Mouse (Mus musculus) embryo, embryonic 9.5 days (tissue): ENCODE measurements around the gene Tenm2.

Source experiments
- DNase-seq: peaks from one replicate; pipeline ENCODE4 v3.0.0-alpha.2; 2017; ENCODE audit errors: extremely low spot score

Gene Tenm2

GRCm38 (mm10) chr11:36053457-36053856, 1182.3 kb downstream of the Tenm2 start:
- DNase-seq: no peak

- DNase-seq: no peak
These were observed 1183.2 kb downstream of the Tenm2 start for GRCm38 (mm10) chr11:36052598-36052997.

GRCm38 (mm10) chr11:36052091-36052490, 1183.7 kb downstream of the Tenm2 start:
- no peak for DNase-seq

- DNase-seq: no peak
These were observed 1186.2 kb downstream of the Tenm2 start for GRCm38 (mm10) chr11:36049547-36049946.

- DNase-seq: peak; percentile 84
These were observed 1190.0 kb downstream of the Tenm2 start for GRCm38 (mm10) chr11:36045681-36046276.

GRCm38 (mm10) chr11:36041411-36041810, 1194.4 kb downstream of the Tenm2 start:
- no peak for DNase-seq

- DNase-seq: no peak
These were observed 1195.1 kb downstream of the Tenm2 start for GRCm38 (mm10) chr11:36040508-36041233.

- no peak for DNase-seq
These were observed 1195.9 kb downstream of the Tenm2 start for GRCm38 (mm10) chr11:36039825-36040224.

- DNase-seq: no peak
These were observed 1197.4 kb downstream of the Tenm2 start for GRCm38 (mm10) chr11:36038386-36038785.

GRCm38 (mm10) chr11:36037311-36037710, 1198.5 kb downstream of the Tenm2 start:
- no peak for DNase-seq

- DNase-seq: no peak
These were observed 1199.6 kb downstream of the Tenm2 start for GRCm38 (mm10) chr11:36036061-36036695.

GRCm38 (mm10) chr11:36031751-36032150, 1204.0 kb downstream of the Tenm2 start:
- DNase-seq: no peak

GRCm38 (mm10) chr11:36020009-36020408, 1215.8 kb downstream of the Tenm2 start:
- no peak for DNase-seq

GRCm38 (mm10) chr11:36013179-36013578, 1222.6 kb downstream of the Tenm2 start:
- no peak for DNase-seq

GRCm38 (mm10) chr11:36009281-36010208, 1226.2 kb downstream of the Tenm2 start:
- DNase-seq: no peak

- DNase-seq: no peak
These were observed 1232.9 kb downstream of the Tenm2 start for GRCm38 (mm10) chr11:36002900-36003299.

- peak; percentile 92 for DNase-seq
These were observed 1234.3 kb downstream of the Tenm2 start for GRCm38 (mm10) chr11:36001282-36001970.

- no peak for DNase-seq
These were observed 1235.0 kb downstream of the Tenm2 start for GRCm38 (mm10) chr11:36000585-36001281.

- no peak for DNase-seq
These were observed 1235.7 kb downstream of the Tenm2 start for GRCm38 (mm10) chr11:36000038-36000437.

GRCm38 (mm10) chr11:35998048-35998447, 1237.7 kb downstream of the Tenm2 start:
- DNase-seq: no peak

- DNase-seq: no peak
These were observed 1240.5 kb downstream of the Tenm2 start for GRCm38 (mm10) chr11:35995310-35995709.
